Mouse (Mus musculus): Measurements from ENCODE around the gene Ncor2. TPM values are rescaled to one million over a fixed set of nuclear protein-coding genes. Genes with fewer than 3 reads are reported as not detected.

The Ncor2 gene
- total RNA-seq (2014; rRNA removed) (7.1 and 9.4 TPM in 2 replicates), polyA plus RNA-seq (2012; rRNA removed) (15.0 and 17.0 TPM in 2 replicates)

DNA sequence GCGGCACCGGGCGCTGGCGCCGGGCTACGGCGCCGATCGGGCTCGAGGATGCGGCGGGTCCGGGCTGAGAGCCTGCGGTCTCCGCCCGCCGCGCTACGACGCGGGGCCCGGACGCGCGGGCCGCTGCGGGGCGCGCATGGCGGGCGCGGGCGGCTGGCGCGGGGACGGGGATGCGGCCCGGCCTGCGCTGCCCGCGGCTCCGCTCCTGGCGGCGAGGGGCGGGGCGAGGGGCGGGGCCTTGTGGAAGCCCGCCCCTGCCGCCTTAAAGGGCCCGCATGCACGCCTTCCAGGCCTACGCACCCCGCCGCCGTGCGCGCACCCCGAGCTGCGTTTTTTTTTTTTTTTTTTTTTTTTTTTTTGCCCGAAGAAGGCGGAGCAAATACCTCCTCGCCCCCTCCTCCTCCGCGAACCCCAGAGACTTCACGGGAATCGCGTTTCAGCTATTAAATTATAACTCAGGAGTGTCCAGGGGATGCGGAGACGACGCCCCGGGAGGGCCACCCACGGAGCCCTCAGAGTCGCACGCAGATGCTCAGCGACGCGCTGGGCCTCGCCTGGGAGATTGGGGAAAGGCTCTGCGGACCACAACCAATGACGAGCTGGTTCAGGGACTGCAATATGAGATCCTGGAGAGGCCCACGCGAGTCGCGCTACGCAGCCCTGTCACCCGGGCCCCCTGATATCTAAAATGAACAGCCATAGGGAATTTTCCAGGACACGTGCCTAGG is at the start of gene Ncor2:
Gene Ncor2 (minus strand): TSS at position 213 of the 728 bp plus-strand sequence.
- Histone ChIP-seq H3K4me1 (ENCODE audit: control insufficient read depth, insufficient read depth, low read length) (peaks cover 29% of the 10 kb centered on the region), H3K9ac (ENCODE audit: low read depth, low read length) (peak within 1 kb of the TSS; percentile 79), H3K36me3 (ENCODE audit: control insufficient read depth, insufficient read depth, low read length) (no peaks in the 10 kb centered on the region), H3K27me3 (ENCODE audit: control insufficient read depth, insufficient read depth, low read length) (no peaks in the 10 kb centered on the region), H3K27ac (replicated peaks; ENCODE audit: insufficient read depth, low read depth, low read length) (peak within 1 kb of the TSS; percentile 69), H3K79me2 (ENCODE audit: control insufficient read depth, insufficient read depth, low read length) (peaks cover 18% of the 10 kb centered on the region; the same call in 1 of the 2 replicates), H3K4me3 (ENCODE audit: insufficient read depth, low read depth, low read length) (peak within 1 kb of the TSS; percentile 60)
- 7% methylated on average over 86 of the region's 87 CpGs for WGBS
- TF ChIP-seq CTCF (IDR thresholded peaks at IDR 0.05; ENCODE audit: low read depth, low read length), result no peak
- no peak for TF ChIP-seq POLR2A (IDR thresholded peaks at IDR 0.05; ENCODE audit: extremely low read depth, insufficient read depth, low read length)
- peak; percentile 53 for DNase-seq (ENCODE audit: extremely low read depth, low read depth, low spot score)

DNA sequence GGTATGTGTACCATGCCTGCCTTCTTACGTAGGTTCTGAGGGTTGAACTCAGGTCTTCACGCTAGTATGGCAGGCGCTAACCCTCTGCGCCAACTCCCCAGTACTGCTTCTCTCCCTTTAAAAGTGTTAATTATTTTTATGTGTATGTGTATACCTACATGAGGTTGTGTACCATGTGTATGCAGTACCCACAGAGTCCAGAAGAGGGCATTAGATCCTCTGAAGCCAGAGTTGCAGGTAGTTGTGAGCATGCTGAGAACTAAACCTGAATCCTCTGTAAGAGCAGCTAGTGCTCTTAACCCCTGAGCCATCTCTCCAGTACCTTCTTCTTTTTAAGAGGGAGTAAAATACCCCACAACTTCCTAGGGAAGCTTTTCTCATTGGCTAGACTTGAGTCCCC is 48.7 kb upstream of the Ncor2 start:
- Histone ChIP-seq H3K27ac (replicated peaks; ENCODE audit: insufficient read depth, low read depth, low read length) (no peak overlapping the region), H3K4me3 (ENCODE audit: insufficient read depth, low read depth, low read length) (no peak overlapping the region), H3K4me1 (ENCODE audit: control insufficient read depth, insufficient read depth, low read length) (peaks cover 11% of the 10 kb centered on the region), H3K27me3 (ENCODE audit: control insufficient read depth, insufficient read depth, low read length) (no peaks in the 10 kb centered on the region), H3K36me3 (ENCODE audit: control insufficient read depth, insufficient read depth, low read length) (no peaks in the 10 kb centered on the region), H3K79me2 (ENCODE audit: control insufficient read depth, insufficient read depth, low read length) (no peaks in the 10 kb centered on the region), H3K9ac (ENCODE audit: low read depth, low read length) (no peak overlapping the region)
- TF ChIP-seq POLR2A (IDR thresholded peaks at IDR 0.05; ENCODE audit: extremely low read depth, insufficient read depth, low read length), result no peak
- no peak for TF ChIP-seq CTCF (IDR thresholded peaks at IDR 0.05; ENCODE audit: low read depth, low read length)
- WGBS, result 96% methylated on average over 4 of the region's 4 CpGs
- no peak for DNase-seq (ENCODE audit: extremely low read depth, low read depth, low spot score)

DNA sequence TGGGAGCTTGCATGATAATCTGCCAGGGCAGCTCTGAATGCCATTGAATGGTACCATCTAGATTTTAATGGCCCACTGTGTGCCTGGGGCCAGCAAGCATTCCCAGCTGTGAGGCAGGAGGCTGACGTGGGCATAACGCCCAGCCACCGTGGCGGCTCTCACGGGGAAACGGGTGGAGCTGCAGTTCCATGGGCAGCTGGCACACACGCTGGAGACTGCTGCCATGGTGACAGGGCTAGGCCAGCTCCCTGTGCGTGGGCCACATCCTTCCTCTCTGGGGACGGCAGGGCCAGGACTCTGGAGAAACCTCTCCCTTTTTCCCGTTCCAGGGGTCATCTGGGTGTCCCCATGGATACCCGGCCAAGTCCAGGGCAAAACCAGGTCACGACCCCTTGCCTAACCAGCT is 47.2 kb upstream of the Ncor2 start:
- 6% methylated on average over 12 of the region's 12 CpGs for WGBS
- no peaks in the 10 kb centered on the region for H3K79me2 ChIP-seq (ENCODE audit: control insufficient read depth, insufficient read depth, low read length)
- H3K4me3 ChIP-seq (ENCODE audit: insufficient read depth, low read depth, low read length), result no peak overlapping the region
- H3K27me3 ChIP-seq (ENCODE audit: control insufficient read depth, insufficient read depth, low read length), result no peaks in the 10 kb centered on the region
- no peak for TF ChIP-seq POLR2A (IDR thresholded peaks at IDR 0.05; ENCODE audit: extremely low read depth, insufficient read depth, low read length)
- TF ChIP-seq CTCF (IDR thresholded peaks at IDR 0.05; ENCODE audit: low read depth, low read length), result no peak
- no peaks in the 10 kb centered on the region for H3K36me3 ChIP-seq (ENCODE audit: control insufficient read depth, insufficient read depth, low read length)
- H3K4me1 ChIP-seq (ENCODE audit: control insufficient read depth, insufficient read depth, low read length), result peaks cover 11% of the 10 kb centered on the region
- DNase-seq (ENCODE audit: extremely low read depth, low read depth, low spot score), result peak; percentile 92
- H3K27ac ChIP-seq (replicated peaks; ENCODE audit: insufficient read depth, low read depth, low read length), result no peak overlapping the region
- H3K9ac ChIP-seq (ENCODE audit: low read depth, low read length), result no peak overlapping the region

DNA sequence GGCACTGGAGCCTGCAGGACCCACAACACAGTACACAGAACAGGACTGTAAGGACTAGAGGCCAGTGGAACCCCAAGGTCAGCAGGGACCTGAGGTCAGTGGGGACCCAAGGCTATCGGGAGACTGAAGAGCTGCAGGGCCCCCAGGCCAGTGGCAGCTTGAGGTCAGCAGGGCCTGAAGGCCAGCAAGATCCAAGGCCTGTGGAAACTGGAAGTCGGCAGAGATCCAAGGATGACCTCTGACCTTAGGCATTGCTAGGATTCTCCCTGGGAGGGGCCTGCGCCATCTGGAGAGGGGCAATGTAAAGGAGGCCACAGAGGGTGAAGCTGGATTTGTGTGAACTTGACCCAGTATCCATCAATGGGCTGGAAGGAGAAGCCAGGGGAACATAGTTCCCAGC is 45.9 kb upstream of the Ncor2 start:
- Histone ChIP-seq H3K36me3 (ENCODE audit: control insufficient read depth, insufficient read depth, low read length) (no peaks in the 10 kb centered on the region), H3K79me2 (ENCODE audit: control insufficient read depth, insufficient read depth, low read length) (no peaks in the 10 kb centered on the region), H3K4me3 (ENCODE audit: insufficient read depth, low read depth, low read length) (no peak overlapping the region), H3K27ac (replicated peaks; ENCODE audit: insufficient read depth, low read depth, low read length) (no peak overlapping the region), H3K4me1 (ENCODE audit: control insufficient read depth, insufficient read depth, low read length) (peaks cover 11% of the 10 kb centered on the region), H3K27me3 (ENCODE audit: control insufficient read depth, insufficient read depth, low read length) (no peaks in the 10 kb centered on the region), H3K9ac (ENCODE audit: low read depth, low read length) (no peak overlapping the region)
- TF ChIP-seq CTCF (IDR thresholded peaks at IDR 0.05; ENCODE audit: low read depth, low read length) (no peak), POLR2A (IDR thresholded peaks at IDR 0.05; ENCODE audit: extremely low read depth, insufficient read depth, low read length) (no peak)
- WGBS, result 61% methylated on average over 3 of the region's 3 CpGs
- no peak for DNase-seq (ENCODE audit: extremely low read depth, low read depth, low spot score)

DNA sequence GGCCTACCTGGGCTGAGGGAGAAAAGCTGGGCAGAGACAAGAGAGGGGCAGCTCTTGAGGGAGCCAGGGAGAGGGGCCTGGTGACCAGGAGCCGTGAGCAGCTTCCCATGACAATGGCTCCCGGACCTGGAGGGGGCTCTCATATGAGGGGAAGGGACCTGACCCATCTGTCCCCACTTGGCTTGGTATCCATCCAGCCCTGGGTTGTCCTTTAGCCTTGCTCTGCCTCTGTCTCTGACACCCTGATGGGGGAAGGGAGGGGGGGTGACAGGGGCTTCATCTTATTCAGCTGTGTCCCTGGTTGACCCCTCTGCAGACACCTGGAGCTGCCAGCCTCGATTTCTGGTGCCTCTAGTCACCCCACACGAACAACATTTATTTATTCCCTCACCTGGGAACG is 44.9 kb upstream of the Ncor2 start:
- Histone ChIP-seq H3K36me3 (ENCODE audit: control insufficient read depth, insufficient read depth, low read length) (no peaks in the 10 kb centered on the region), H3K27ac (replicated peaks; ENCODE audit: insufficient read depth, low read depth, low read length) (no peak overlapping the region), H3K27me3 (ENCODE audit: control insufficient read depth, insufficient read depth, low read length) (no peaks in the 10 kb centered on the region), H3K4me1 (ENCODE audit: control insufficient read depth, insufficient read depth, low read length) (peaks cover 11% of the 10 kb centered on the region), H3K4me3 (ENCODE audit: insufficient read depth, low read depth, low read length) (no peak overlapping the region), H3K9ac (ENCODE audit: low read depth, low read length) (no peak overlapping the region), H3K79me2 (ENCODE audit: control insufficient read depth, insufficient read depth, low read length) (no peaks in the 10 kb centered on the region)
- TF ChIP-seq POLR2A (IDR thresholded peaks at IDR 0.05; ENCODE audit: extremely low read depth, insufficient read depth, low read length), result no peak
- no peak for TF ChIP-seq CTCF (IDR thresholded peaks at IDR 0.05; ENCODE audit: low read depth, low read length)
- 88% methylated on average over 5 of the region's 5 CpGs for WGBS
- DNase-seq (ENCODE audit: extremely low read depth, low read depth, low spot score), result no peak

DNA sequence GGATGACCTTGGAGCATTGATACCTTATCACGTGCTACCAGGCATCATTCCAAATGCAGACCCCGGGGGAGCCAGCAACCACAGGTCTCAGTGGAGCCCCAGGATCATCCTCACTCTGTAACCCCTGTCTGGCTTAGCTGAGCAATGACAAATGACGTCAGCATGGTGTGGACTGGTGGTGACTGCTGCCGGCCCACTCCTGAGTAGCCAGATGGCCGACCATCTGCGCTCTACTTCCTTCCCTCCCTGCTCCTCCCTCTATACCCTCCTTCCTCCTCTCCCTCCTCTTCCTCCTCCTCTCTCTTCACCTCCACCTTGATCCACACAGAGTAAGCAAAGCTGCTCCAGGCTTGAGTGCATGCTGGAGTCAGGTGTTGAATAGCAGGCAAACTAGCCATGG is 43.7 kb upstream of the Ncor2 start:
- no peak overlapping the region for H3K4me3 ChIP-seq (ENCODE audit: insufficient read depth, low read depth, low read length)
- 66% methylated on average over 6 of the region's 6 CpGs for WGBS
- no peaks in the 10 kb centered on the region for H3K79me2 ChIP-seq (ENCODE audit: control insufficient read depth, insufficient read depth, low read length)
- no peak for DNase-seq (ENCODE audit: extremely low read depth, low read depth, low spot score)
- no peaks in the 10 kb centered on the region for H3K27me3 ChIP-seq (ENCODE audit: control insufficient read depth, insufficient read depth, low read length)
- H3K9ac ChIP-seq (ENCODE audit: low read depth, low read length), result no peak overlapping the region
- H3K27ac ChIP-seq (replicated peaks; ENCODE audit: insufficient read depth, low read depth, low read length), result no peak overlapping the region
- no peak for TF ChIP-seq POLR2A (IDR thresholded peaks at IDR 0.05; ENCODE audit: extremely low read depth, insufficient read depth, low read length)
- no peak for TF ChIP-seq CTCF (IDR thresholded peaks at IDR 0.05; ENCODE audit: low read depth, low read length)
- H3K36me3 ChIP-seq (ENCODE audit: control insufficient read depth, insufficient read depth, low read length), result no peaks in the 10 kb centered on the region
- peaks cover 11% of the 10 kb centered on the region for H3K4me1 ChIP-seq (ENCODE audit: control insufficient read depth, insufficient read depth, low read length)
